Mouse (Mus musculus): Measurements from ENCODE around the gene Atoh8.

- TF ChIP-seq CTCF (IDR thresholded peaks at IDR 0.05; ENCODE audit: extremely low read depth, insufficient read length, insufficient replicate concordance, low read depth, low read length) (no peak), POLR2A (IDR thresholded peaks at IDR 0.05; ENCODE audit: low read depth, low read length) (no peak)
Measured at GRCm38 (mm10) chr6:72275527-72275926, 40.1 kb upstream of the Atoh8 start.
